22 mouse cellular contexts compared by ENCODE assay signal in the genomic region with DNA sequence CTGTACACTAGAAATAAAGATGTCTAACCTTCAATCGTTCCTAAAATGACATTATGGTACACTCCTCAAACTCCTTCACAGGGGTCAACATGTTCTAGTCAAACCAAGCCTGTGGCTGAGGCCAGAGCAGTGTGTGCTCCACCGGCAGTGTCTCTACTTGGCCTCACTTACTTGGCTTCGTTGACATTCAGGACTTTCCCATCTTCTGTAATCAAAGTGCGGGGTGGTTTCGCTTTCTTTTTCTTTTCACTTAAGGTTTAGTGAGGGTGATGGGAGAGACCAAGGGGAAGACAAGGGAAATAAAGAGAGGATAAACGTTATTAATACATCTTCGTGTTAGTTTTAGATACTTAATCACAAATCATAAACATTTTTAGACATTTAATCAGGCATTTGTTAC. TPM values are rescaled to one million over a fixed set of nuclear protein-coding genes. Genes with fewer than 3 reads are reported as not detected.
DNase-seq lines count a peak whose midpoint lies in the region; ATAC-seq and TF ChIP-seq lines count a peak whose summit lies in the region.
"Had no signal": no experiment of that assay in that cellular context is flagged by ENCODE, and none has a peak within 500 bp of the region (broad histone marks: within the 10 kb centered on the region; RNA-seq: fewer than 3 reads in every experiment).

No protein-coding gene starts in this region.

- H3K36me3 ChIP-seq in midbrain, postnatal 0 days (ENCODE audit: insufficient read depth, low read length): no peaks in the 10 kb centered on the region
- H3K36me3 ChIP-seq: embryonic facial prominence, embryonic 12.5 days; liver, embryonic 13.5 days had no signal

- 67% methylated on average over 7 of the region's 7 CpGs for WGBS in midbrain, postnatal 0 days

- H3K4me3 ChIP-seq in gastrocnemius, adult 2 months: 0 out of 2 replicates have a peak overlapping the region, but pooled peaks have one; percentile 7
- H3K4me3 ChIP-seq in midbrain, postnatal 0 days (ENCODE audit: low read depth, low read length): no peak overlapping the region
- H3K4me3 ChIP-seq: embryonic facial prominence, embryonic 12.5 days; left cerebral cortex, adult 2 months; liver, embryonic 13.5 days had no signal

- H3K4me1 ChIP-seq in midbrain, postnatal 0 days (ENCODE audit: insufficient read depth, low read length): no peaks in the 10 kb centered on the region
- H3K4me1 ChIP-seq: embryonic facial prominence, embryonic 12.5 days; liver, embryonic 13.5 days had no signal

- no peak overlapping the region for H3K27ac ChIP-seq in gastrocnemius, adult 2 months
- no peak overlapping the region for H3K27ac ChIP-seq in midbrain, postnatal 0 days (ENCODE audit: low read depth, low read length)
- H3K27ac ChIP-seq: embryonic facial prominence, embryonic 12.5 days; left cerebral cortex, adult 2 months; liver, embryonic 13.5 days had no signal

- no peak for ATAC-seq in midbrain, postnatal 0 days (ENCODE audit: low FRiP score)
- ATAC-seq: intestine, postnatal 0 days; midbrain, embryonic 16.5 days had no signal

- no peak for TF ChIP-seq CTCF in gastrocnemius, adult 2 months (IDR thresholded peaks at IDR 0.05)
- no peak for TF ChIP-seq CTCF in midbrain, postnatal 0 days (IDR thresholded peaks at IDR 0.05)

- intact Hi-C loops in gastrocnemius, adult 2 months (cut with DNase I): no loop called here
- intact Hi-C loops in gastrocnemius, postnatal 14 days (cut with DNase I; ENCODE audit: low total_unique reads): no loop called here

- H3K9ac ChIP-seq in midbrain, postnatal 0 days (replicated peaks; ENCODE audit: low read length, poor library complexity, severe bottlenecking): no peak overlapping the region
- H3K9ac ChIP-seq: embryonic facial prominence, embryonic 12.5 days; liver, embryonic 13.5 days had no signal

- H3K4me2 ChIP-seq in midbrain, postnatal 0 days (ENCODE audit: low read depth, low read length, poor library complexity, severe bottlenecking): no peak overlapping the region
- H3K4me2 ChIP-seq: embryonic facial prominence, embryonic 12.5 days; liver, embryonic 13.5 days had no signal

- no peaks in the 10 kb centered on the region for H3K27me3 ChIP-seq in midbrain, postnatal 0 days (ENCODE audit: insufficient read depth, low read length)
- H3K27me3 ChIP-seq: embryonic facial prominence, embryonic 12.5 days; liver, embryonic 13.5 days had no signal

- no peaks in the 10 kb centered on the region for H3K9me3 ChIP-seq in midbrain, postnatal 0 days (ENCODE audit: low read length)
- H3K9me3 ChIP-seq: embryonic facial prominence, embryonic 12.5 days; liver, embryonic 13.5 days had no signal

- DNase-seq in gastrocnemius, adult 2 months: no peak
- no peak for DNase-seq in gastrocnemius, postnatal 14 days
- peak; percentile 1 for DNase-seq in lung, postnatal 14 days
- DNase-seq in lung, postnatal 4 days: no peak
- DNase-seq in induced T-regulatory cell, adult 2 months (ENCODE audit: low read depth): peak; percentile 91
- DNase-seq in right cerebral cortex, postnatal 25 days: no peak
- no peak for DNase-seq in midbrain, postnatal 0 days (ENCODE audit: low spot score)
- DNase-seq: adrenal gland, postnatal 25 days; cerebellum, adult 18-20 months; kidney, postnatal 10 days; liver, embryonic 13.5 days; lung, postnatal 10 days; thymus, postnatal 4 days had no signal

RNA-seq across cellular contexts. Expression of a gene that starts 53.3 kb away (rescaled TPM):
- not detected for total RNA-seq in gastrocnemius, adult 2 months (2021)
- total RNA-seq in gastrocnemius, postnatal 14 days (2021): not detected
- 0.60 and 1.2 TPM in 2 replicates for total RNA-seq in midbrain, postnatal 0 days (2014; rRNA removed)
- 4.0 and 4.6 TPM in 2 replicates for polyA plus RNA-seq in midbrain, postnatal 0 days (2015; fragmentation: Nextera tagmentation; extraction: Ambion mirVana)
- total RNA-seq: common myeloid progenitor, adult 5-6 weeks; megakaryocyte-erythroid progenitor cell, adult 5-6 weeks had no signal
- polyA plus RNA-seq: C2C12; heart, embryonic 14.5 days; intestine, postnatal 0 days; limb, embryonic 11.5 days; liver, embryonic 13.5 days had no signal

Comparison
In these comparisons a context has a peak if more than half of its experiments do, and no peak if none do; other contexts are left out.
1. DNase-seq: peak in lung, postnatal 14 days (single experiment) and induced T-regulatory cell, adult 2 months (single experiment); none in gastrocnemius, adult 2 months (single experiment), gastrocnemius, postnatal 14 days (single experiment), lung, postnatal 4 days (0 of 2), right cerebral cortex, postnatal 25 days (single experiment) and midbrain, postnatal 0 days (single experiment).